ENCODE assay signal across 8 mouse cellular contexts in the genomic region with DNA sequence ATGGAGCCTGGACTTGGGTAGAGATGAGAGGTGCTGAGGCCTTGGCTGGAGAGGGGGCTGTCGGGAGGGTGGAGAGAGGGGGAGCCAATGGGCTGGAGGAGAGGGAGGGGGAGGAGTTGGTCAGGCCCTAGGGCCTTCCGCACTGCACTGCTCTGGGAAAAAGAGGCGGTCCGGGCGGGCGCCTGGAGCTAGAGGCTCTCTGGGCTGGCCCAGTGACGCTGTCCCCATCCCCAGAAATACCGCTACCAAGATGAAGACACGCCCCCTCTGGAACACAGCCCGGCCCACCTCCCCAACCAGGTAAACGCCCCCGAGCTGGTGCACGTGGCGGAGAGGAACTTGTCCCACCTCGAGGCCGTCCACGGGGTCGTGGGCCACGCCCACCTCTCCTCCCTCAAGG. TPM values are rescaled to one million over a fixed set of nuclear protein-coding genes. Genes with fewer than 3 reads are reported as not detected.
DNase-seq lines count a peak whose midpoint lies in the region; ATAC-seq and TF ChIP-seq lines count a peak whose summit lies in the region.

No protein-coding gene starts in this region.

- H3K27me3 ChIP-seq in neural tube, embryonic 14.5 days (ENCODE audit: control insufficient read depth, insufficient read depth, low read length) = no peaks in the 10 kb centered on the region

- H3K27ac ChIP-seq in embryonic fibroblast, embryonic 13.5 days (ENCODE audit: insufficient read depth, low read length) = peak overlapping the region; percentile 70
- H3K27ac ChIP-seq in neural tube, embryonic 14.5 days (ENCODE audit: low read depth, low read length) = peak overlapping the region; percentile 96; the same call in 1 of the 2 replicates

- 0 out of 2 replicates have a peak, but pooled peaks have one; percentile 6 for TF ChIP-seq POLR2A in embryonic fibroblast, embryonic 13.5 days (IDR thresholded peaks at IDR 0.05; ENCODE audit: low read depth, low read length)

- H3K4me2 ChIP-seq in neural tube, embryonic 14.5 days (ENCODE audit: low read depth, low read length) = peak overlapping the region; percentile 52

- ATAC-seq in neural tube, embryonic 14.5 days (ENCODE audit: low read depth) = no peak
- ATAC-seq in megakaryocyte-erythroid progenitor cell, adult 5-6 weeks (replicated peaks; ENCODE audit: low FRiP score, low TSS enrichment, poor library complexity, severe bottlenecking) = no peak

- peak overlapping the region; percentile 30 for H3K4me3 ChIP-seq in embryonic fibroblast, embryonic 13.5 days (ENCODE audit: insufficient read depth, low read length)
- H3K4me3 ChIP-seq in neural tube, embryonic 14.5 days (ENCODE audit: low read depth, low read length) = peak overlapping the region; percentile 19; the same call in 1 of the 2 replicates

- 0 out of 2 replicates have a peak overlapping the region, but pooled peaks have one; percentile 28 for H3K9ac ChIP-seq in neural tube, embryonic 14.5 days (replicated peaks; ENCODE audit: low read depth, low read length)

- DNase-seq in urinary bladder, postnatal 14 days (ENCODE audit: low spot score) = peak; percentile 61
- no peak for DNase-seq in urinary bladder, postnatal 10 days (ENCODE audit: low spot score)
- DNase-seq in heart, postnatal 10 days = peak; percentile 67 to 72
- DNase-seq in liver = peak; percentile 54
- DNase-seq in spleen, adult 18-20 months = no peak

- no peak for TF ChIP-seq CTCF in embryonic fibroblast, embryonic 13.5 days (IDR thresholded peaks at IDR 0.05; ENCODE audit: borderline replicate concordance, insufficient read depth, low read length)

- 4% methylated on average over 19 of the region's 19 CpGs for WGBS in neural tube, embryonic 14.5 days

- no peaks in the 10 kb centered on the region for H3K9me3 ChIP-seq in neural tube, embryonic 14.5 days (ENCODE audit: control insufficient read depth, low read length)

- peaks cover 11% of the 10 kb centered on the region; the same call in 1 of the 2 replicates for H3K36me3 ChIP-seq in neural tube, embryonic 14.5 days (ENCODE audit: control insufficient read depth, insufficient read depth, low read length)

- intact Hi-C loops in heart, postnatal 10 days (cut with DNase I) = no loop called here

- peaks cover 15% of the 10 kb centered on the region for H3K4me1 ChIP-seq in embryonic fibroblast, embryonic 13.5 days (ENCODE audit: control insufficient read depth, insufficient read depth, low read length)
- H3K4me1 ChIP-seq in neural tube, embryonic 14.5 days (ENCODE audit: control insufficient read depth, insufficient read depth, low read length) = peaks cover 70% of the 10 kb centered on the region

RNA-seq across cellular contexts. Expression of gene Dlg4, which starts 9.9 kb away (rescaled TPM):
- 69.8 and 77.7 TPM in 2 replicates for polyA plus RNA-seq in embryonic fibroblast, embryonic 13.5 days (2011; ENCODE audit: insufficient read length, low read depth, missing spikeins)
- total RNA-seq in heart, postnatal 10 days (2021) = 10 to 100 TPM; 11.5 to 12.0 TPM
- 24.9 and 31.6 TPM in 2 replicates for polyA plus RNA-seq in neural tube, embryonic 14.5 days (2014; fragmentation: Nextera tagmentation; extraction: Ambion mirVana)
- total RNA-seq in megakaryocyte-erythroid progenitor cell, adult 5-6 weeks (2014; fragmentation: Nextera tagmentation) = 2.1 and 3.0 TPM in 2 replicates
- total RNA-seq in megakaryocyte-erythroid progenitor cell, adult 5-6 weeks (2017) = 0.23 and 0.76 TPM in 2 replicates

RNA-seq across cellular contexts. Expression of gene Acadvl, which starts 11.5 kb away (rescaled TPM):
- 47.4 and 57.9 TPM in 2 replicates for polyA plus RNA-seq in embryonic fibroblast, embryonic 13.5 days (2011; ENCODE audit: insufficient read length, low read depth, missing spikeins)
- total RNA-seq in heart, postnatal 10 days (2021) = 1,000 to 10,000 TPM; 1,260 to 1,282 TPM
- 49.5 and 57.2 TPM in 2 replicates for polyA plus RNA-seq in neural tube, embryonic 14.5 days (2014; fragmentation: Nextera tagmentation; extraction: Ambion mirVana)
- 50.8 and 85.0 TPM in 2 replicates for total RNA-seq in megakaryocyte-erythroid progenitor cell, adult 5-6 weeks (2014; fragmentation: Nextera tagmentation)
- 58.1 and 70.7 TPM in 2 replicates for total RNA-seq in megakaryocyte-erythroid progenitor cell, adult 5-6 weeks (2017)

RNA-seq across cellular contexts. Expression of gene Dvl2, which starts 26.3 kb away (rescaled TPM):
- polyA plus RNA-seq in embryonic fibroblast, embryonic 13.5 days (2011; ENCODE audit: insufficient read length, low read depth, missing spikeins) = 27.7 and 32.1 TPM in 2 replicates
- 10 to 100 TPM in 1 of 2 experiments, 1 to 10 TPM in 1; 8.6 to 11.8 TPM for total RNA-seq in heart, postnatal 10 days (2021)
- 19.0 and 19.2 TPM in 2 replicates for polyA plus RNA-seq in neural tube, embryonic 14.5 days (2014; fragmentation: Nextera tagmentation; extraction: Ambion mirVana)
- total RNA-seq in megakaryocyte-erythroid progenitor cell, adult 5-6 weeks (2014; fragmentation: Nextera tagmentation) = 20.3 and 30.0 TPM in 2 replicates
- 15.8 and 20.8 TPM in 2 replicates for total RNA-seq in megakaryocyte-erythroid progenitor cell, adult 5-6 weeks (2017)

RNA-seq across cellular contexts. Expression of gene Asgr1, which starts 27.2 kb away (rescaled TPM):
- polyA plus RNA-seq in embryonic fibroblast, embryonic 13.5 days (2011; ENCODE audit: insufficient read length, low read depth, missing spikeins) = 0.52 and 0.60 TPM in 2 replicates
- under 1 TPM in 1 of 2 experiments, not detected in 1; 0.22 TPM for total RNA-seq in heart, postnatal 10 days (2021)
- 3.7 TPM in 1 of 2 replicates, not detected in the other for polyA plus RNA-seq in neural tube, embryonic 14.5 days (2014; fragmentation: Nextera tagmentation; extraction: Ambion mirVana)
- total RNA-seq in megakaryocyte-erythroid progenitor cell, adult 5-6 weeks (2014; fragmentation: Nextera tagmentation) = not detected in 2 replicates
- total RNA-seq in megakaryocyte-erythroid progenitor cell, adult 5-6 weeks (2017) = not detected in 2 replicates

RNA-seq across cellular contexts. Expression of gene Phf23, which starts 31.1 kb away (rescaled TPM):
- 78.6 and 89.1 TPM in 2 replicates for polyA plus RNA-seq in embryonic fibroblast, embryonic 13.5 days (2011; ENCODE audit: insufficient read length, low read depth, missing spikeins)
- total RNA-seq in heart, postnatal 10 days (2021) = 10 to 100 TPM; 23.1 to 27.7 TPM
- polyA plus RNA-seq in neural tube, embryonic 14.5 days (2014; fragmentation: Nextera tagmentation; extraction: Ambion mirVana) = 28.8 and 37.8 TPM in 2 replicates
- 49.1 and 53.9 TPM in 2 replicates for total RNA-seq in megakaryocyte-erythroid progenitor cell, adult 5-6 weeks (2014; fragmentation: Nextera tagmentation)
- total RNA-seq in megakaryocyte-erythroid progenitor cell, adult 5-6 weeks (2017) = 46.2 and 53.7 TPM in 2 replicates

Comparison
In these comparisons a context has a peak if more than half of its experiments do, and no peak if none do; other contexts are left out.
1. DNase-seq: peak in urinary bladder, postnatal 14 days (single experiment), heart, postnatal 10 days (2 of 2) and liver (single experiment); none in urinary bladder, postnatal 10 days (single experiment) and spleen, adult 18-20 months (0 of 2).
2. RNA of gene Acadvl, which starts 11.5 kb away (total RNA-seq): 1,260 to 1,282 TPM in heart, postnatal 10 days; 50.8 to 85.0 TPM in megakaryocyte-erythroid progenitor cell, adult 5-6 weeks; every median in the first group is over 10 times any median in the second.